Mouse (Mus musculus) heart, postnatal 14 days (tissue): ENCODE results near the gene Olfr651. TPM values are rescaled to one million over a fixed set of nuclear protein-coding genes. Genes with fewer than 3 reads are reported as not detected.
"Not testable (repeated sequence)": the region's sequence is repeated elsewhere in the genome, so short reads cannot be mapped to it uniquely, and the experiment has no call there.

Source experiments
- DNase-seq, 2 experiments: peaks; one replicate each; pipeline ENCODE4 v3.0.0; 2021 to 2022
- intact Hi-C: fragments of 180-260 bp; cut with DNase I; formaldehyde crosslinking; loops from one replicate; pipeline ENCODE4 v1.15.1; 2025
- long read RNA-seq, 2 experiments: library from polyadenylated mRNA; stranded (forward); transcript quantifications; one replicate each; pipeline ENCODE4 v2.0.0; 2021
- total RNA-seq, 2 experiments: library from RNA; stranded (reverse); gene quantifications; 2 replicates each; pipeline ENCODE4 v1.2.3; 2021

The Olfr651 gene
- total RNA-seq: not detected
- long read RNA-seq, experiment 1: 0 reads
- long read RNA-seq, experiment 2: 0 reads

GRCm38 (mm10) chr7:104549833-104550232, at the start of gene Olfr651:
TSS of gene Olfr651 (plus strand) at chr7:104550133.
- intact Hi-C loops: no loop called here
- no peak for DNase-seq

GRCm38 (mm10) chr7:104501186-104501585, 48.7 kb upstream of the Olfr651 start:
- DNase-seq, intact Hi-C loops: not testable (repeated sequence)

GRCm38 (mm10) chr7:104501589-104502371, 48.2 kb upstream of the Olfr651 start:
- intact Hi-C loops: no loop called here
- DNase-seq: peak; percentile 11 to 22

- DNase-seq, intact Hi-C loops: not testable (repeated sequence)
These were observed 42.4 kb upstream of the Olfr651 start, which contains the start of gene Trim30d for GRCm38 (mm10) chr7:104507421-104508065. TSS of gene Trim30d (minus strand) at chr7:104507849.

GRCm38 (mm10) chr7:104552700-104553099, 2.8 kb downstream of the Olfr651 start:
- intact Hi-C loops: no loop called here
- no peak for DNase-seq

- DNase-seq: no peak
- intact Hi-C loops: no loop called here
These were observed 10.7 kb downstream of the Olfr651 start, which contains the start of gene Olfr652 for GRCm38 (mm10) chr7:104560601-104561000. TSS of gene Olfr652 (plus strand) at chr7:104560901.

GRCm38 (mm10) chr7:104577014-104577413, 27.1 kb downstream of the Olfr651 start, which contains the start of gene Olfr653:
TSS of gene Olfr653 (plus strand) at chr7:104577314.
- intact Hi-C loops: no loop called here
- DNase-seq: no peak

- intact Hi-C loops: no loop called here
- DNase-seq: no peak
These were observed 30.9 kb downstream of the Olfr651 start for GRCm38 (mm10) chr7:104580846-104581245.

GRCm38 (mm10) chr7:104581429-104581828, 31.5 kb downstream of the Olfr651 start:
- intact Hi-C loops: no loop called here
- DNase-seq: no peak

GRCm38 (mm10) chr7:104586725-104587124, 36.8 kb downstream of the Olfr651 start, which contains the start of gene Olfr654:
TSS of gene Olfr654 (plus strand) at chr7:104587025.
- no peak for DNase-seq
- intact Hi-C loops: no loop called here

GRCm38 (mm10) chr7:104588274-104588673, 38.3 kb downstream of the Olfr651 start:
- intact Hi-C loops: no loop called here
- no peak for DNase-seq

GRCm38 (mm10) chr7:104601679-104602078, 51.7 kb downstream of the Olfr651 start, which contains the start of gene Olfr655:
TSS of gene Olfr655 (minus strand) at chr7:104601779.
- no peak for DNase-seq
- intact Hi-C loops: loop anchor here (5.0 kb wide), 1 partner anchor 399 kb away; no protein-coding TSS in a partner anchor

- DNase-seq: peak; percentile 9 to 50
- intact Hi-C loops: loop anchor here (5.0 kb wide), 1 partner anchor 401 kb away; no protein-coding TSS in a partner anchor
These were observed 53.2 kb downstream of the Olfr651 start for GRCm38 (mm10) chr7:104603173-104603572.

Other genes with a start within 250 kb of the Olfr651 start
- gene Trim12a, start 234.7 kb upstream of the Olfr651 start, total RNA-seq: 1 to 10 TPM; 6.1 to 8.2 TPM
- under 1 TPM; 0.17 to 0.34 TPM for gene Trim34b, start 220.7 kb upstream of the Olfr651 start, total RNA-seq
- gene Trim12c, start 196.8 kb upstream of the Olfr651 start, total RNA-seq: 1 to 10 TPM; 5.4 to 6.5 TPM
- not detected for gene Trim30b, start 180.2 kb upstream of the Olfr651 start, total RNA-seq
- under 1 TPM; 0.12 to 0.17 TPM for gene Trim30c, start 149.3 kb upstream of the Olfr651 start, total RNA-seq
- gene Trim30a, start 84.9 kb upstream of the Olfr651 start, total RNA-seq: 1 to 10 TPM; 2.7 to 3.1 TPM
- 1 to 10 TPM in 1 of 2 experiments, under 1 TPM in 1; 0.45 to 1.2 TPM for gene Trim30d, start 42.3 kb upstream of the Olfr651 start, total RNA-seq
- gene Olfr652, start 10.8 kb downstream of the Olfr651 start, total RNA-seq: not detected
- gene Olfr653, start 27.2 kb downstream of the Olfr651 start, total RNA-seq: not detected
- not detected for gene Olfr654, start 36.9 kb downstream of the Olfr651 start, total RNA-seq
- not detected for gene Olfr655, start 51.6 kb downstream of the Olfr651 start, total RNA-seq
- gene Olfr656, start 63.8 kb downstream of the Olfr651 start, total RNA-seq: not detected
- not detected for gene Olfr657, start 74.7 kb downstream of the Olfr651 start, total RNA-seq
- gene Olfr658, start 97.2 kb downstream of the Olfr651 start, total RNA-seq: not detected
- gene Olfr659, start 116.6 kb downstream of the Olfr651 start, total RNA-seq: not detected
- not detected for gene Olfr661, start 136.4 kb downstream of the Olfr651 start, total RNA-seq
- gene Usp17le, start 227.3 kb downstream of the Olfr651 start, total RNA-seq: not detected